Mouse (Mus musculus) limb, embryonic 11.5 days (tissue): Measurements from ENCODE around the gene Slc9c1. TPM values are rescaled to one million over a fixed set of nuclear protein-coding genes. Genes with fewer than 3 reads are reported as not detected.
A peak's percentile ranks its signal among the peaks of the same experiment; 100 is the strongest.

Experiments
- ATAC-seq: fragments of 200-750 bp; cut with Nextera tagmentation; 2 replicates; pipeline ENCODE4 v1.8.0; 2017; ENCODE audit warnings: low read depth; ENCODE audit not compliant: insufficient number of reproducible peaks, low FRiP score, low TSS enrichment
- DNase-seq: peaks from one replicate; pipeline ENCODE4 v3.0.0-alpha.2; 2015; ENCODE audit warnings: low spot score
- H3K27ac ChIP-seq: fragments of 300-500 bp; sonication (generic); replicated peaks from 2 replicates; pipeline ENCODE4 v1.5.1; 2014; ENCODE audit warnings: low read depth, mild to moderate bottlenecking, low read length
- H3K27me3 ChIP-seq: fragments of 300-500 bp; sonication (generic); 2 replicates; pipeline ENCODE4 v1.6.1; 2014; ENCODE audit warnings: mild to moderate bottlenecking, low read length, mixed read lengths; ENCODE audit not compliant: control insufficient read depth, insufficient read depth
- H3K36me3 ChIP-seq: fragments of 300-500 bp; sonication (generic); 2 replicates; pipeline ENCODE4 v1.6.1; 2014; ENCODE audit warnings: mild to moderate bottlenecking, low read length, moderate library complexity, mixed read lengths; ENCODE audit not compliant: control insufficient read depth, insufficient read depth
- H3K4me1 ChIP-seq: fragments of 300-500 bp; sonication (generic); 2 replicates; pipeline ENCODE4 v1.6.1; 2014; ENCODE audit warnings: low read length, mixed read lengths; ENCODE audit not compliant: control insufficient read depth, insufficient read depth
- H3K4me2 ChIP-seq: fragments of 300-500 bp; sonication (generic); 2 replicates; pipeline ENCODE4 v1.6.1; 2014; ENCODE audit warnings: low read depth, mild to moderate bottlenecking, moderate library complexity; ENCODE audit not compliant: severe bottlenecking
- H3K4me3 ChIP-seq: fragments of 300-500 bp; sonication (generic); 2 replicates; pipeline ENCODE4 v1.5.1; 2014; ENCODE audit warnings: low read depth, low read length
- H3K9ac ChIP-seq: fragments of 300-500 bp; sonication (generic); 2 replicates; pipeline ENCODE4 v1.6.1; 2014; ENCODE audit warnings: mild to moderate bottlenecking, low read length
- H3K9me3 ChIP-seq: fragments of 300-500 bp; sonication (generic); 2 replicates; pipeline ENCODE4 v1.6.1; 2016; ENCODE audit warnings: low read length; ENCODE audit not compliant: control insufficient read depth
- WGBS: fragments of 180-500 bp; shearing (Covaris S2); extraction: QIAGEN DNeasy Blood & Tissue Kit; methylation state at CpG from one replicate; pipeline ENCODE4 v1.1.7; 2014; 5-methylcytosine and 5-hydroxymethylcytosine counted together
- polyA plus RNA-seq: library from polyadenylated mRNA; unstranded; fragments of >200 nt; fragmentation: Nextera tagmentation; extraction: Ambion mirVana; gene quantifications from 2 replicates; pipeline ENCODE4 v1.2.1, GENCODE M21; 2014

Gene Slc9c1
- polyA plus RNA-seq, 1 experiment from 2014 or later: not detected

- H3K4me3 ChIP-seq: peak overlapping the region; percentile 23; the same call in 1 of the 2 replicates
- WGBS: 10% methylated on average over 17 of the region's 17 CpGs
- no peaks in the 10 kb centered on the region for H3K4me1 ChIP-seq
- peak overlapping the region; percentile 53 for H3K4me2 ChIP-seq
- no peaks in the 10 kb centered on the region for H3K36me3 ChIP-seq
- no peaks in the 10 kb centered on the region for H3K9me3 ChIP-seq
- H3K27me3 ChIP-seq: 0 out of 2 replicates have a peak, but pooled peaks cover 6% of the 10 kb centered on the region
- no peak overlapping the region for H3K9ac ChIP-seq
- H3K27ac ChIP-seq: no peak overlapping the region
- no peak for DNase-seq
- no peak for ATAC-seq
Observed at GRCm38 (mm10) chr16:45653009-45653933, 118.2 kb downstream of the Slc9c1 start.

- H3K4me2 ChIP-seq: peak within 1 kb of the TSS; percentile 53
- no peaks in the 10 kb centered on the region for H3K9me3 ChIP-seq
- 4% methylated on average over 20 of the region's 20 CpGs for WGBS
- ATAC-seq (no peak), DNase-seq (peak; percentile 32)
- H3K4me3 ChIP-seq: peak within 1 kb of the TSS; percentile 23; the same call in 1 of the 2 replicates
- H3K27me3 ChIP-seq: 0 out of 2 replicates have a peak, but pooled peaks cover 6% of the 10 kb centered on the region
- H3K9ac ChIP-seq: no peak within 1 kb of the TSS
- no peak within 1 kb of the TSS for H3K27ac ChIP-seq
- no peaks in the 10 kb centered on the region for H3K4me1 ChIP-seq
- H3K36me3 ChIP-seq: no peaks in the 10 kb centered on the region
Observed at GRCm38 (mm10) chr16:45653934-45654332, 118.8 kb downstream of the Slc9c1 start, which contains the start of gene BC016579. Gene BC016579, minus strand, starts transcription at chr16:45654068.

GRCm38 (mm10) chr16:45654465-45654864 is 119.4 kb downstream of the Slc9c1 start:
- no peak for ATAC-seq
- 0 out of 2 replicates have a peak, but pooled peaks cover 6% of the 10 kb centered on the region for H3K27me3 ChIP-seq
- H3K4me2 ChIP-seq: no peak overlapping the region

More at GRCm38 (mm10) chr16:45654465-45654864, 119.4 kb downstream of the Slc9c1 start:
- Histone ChIP-seq H3K4me1 (no peaks in the 10 kb centered on the region), H3K9ac (no peak overlapping the region), H3K4me3 (no peak overlapping the region), H3K27ac (no peak overlapping the region), H3K36me3 (no peaks in the 10 kb centered on the region), H3K9me3 (no peaks in the 10 kb centered on the region)
- 66% methylated on average over 9 of the region's 9 CpGs for WGBS
- DNase-seq: no peak

Other genes starting within 250 kb of the Slc9c1 start
- 2.8 and 4.2 TPM in 2 replicates for gene Cd200, start 126.3 kb upstream of the Slc9c1 start, polyA plus RNA-seq
- not detected in 2 replicates for gene Gm609, start 42.3 kb upstream of the Slc9c1 start, polyA plus RNA-seq
- not detected in 2 replicates for gene Gm17783, start 3.3 kb upstream of the Slc9c1 start, polyA plus RNA-seq
- 0.04 and 0.41 TPM in 2 replicates for gene Gcsam, start 75.1 kb downstream of the Slc9c1 start, polyA plus RNA-seq
- gene BC016579, start 118.8 kb downstream of the Slc9c1 start, polyA plus RNA-seq: 0.09 and 0.14 TPM in 2 replicates
- gene Tmprss7, start 158.3 kb downstream of the Slc9c1 start, polyA plus RNA-seq: 0.21 and 0.37 TPM in 2 replicates
- gene Tagln3, start 189.3 kb downstream of the Slc9c1 start, polyA plus RNA-seq: 29.2 and 30.2 TPM in 2 replicates
- 33.6 and 39.5 TPM in 2 replicates for gene Abhd10, start 207.6 kb downstream of the Slc9c1 start, polyA plus RNA-seq